Mouse (Mus musculus): ENCODE data around the gene Rfpl4b. TPM values are rescaled to one million over a fixed set of nuclear protein-coding genes. Genes with fewer than 3 reads are reported as not detected.
"Not testable (repeated sequence)": the region's sequence is repeated elsewhere in the genome, so short reads cannot be mapped to it uniquely, and the experiment has no call there.

The Rfpl4b gene
- not detected for total RNA-seq (2022)

GRCm38 (mm10) chr10:38821679-38822078 is at the start of gene Rfpl4b:
Gene Rfpl4b (minus strand): TSS chr10:38821779.
- no peak for DNase-seq

GRCm38 (mm10) chr10:38855186-38855585 is 33.6 kb upstream of the Rfpl4b start:
- DNase-seq = no peak

DNA sequence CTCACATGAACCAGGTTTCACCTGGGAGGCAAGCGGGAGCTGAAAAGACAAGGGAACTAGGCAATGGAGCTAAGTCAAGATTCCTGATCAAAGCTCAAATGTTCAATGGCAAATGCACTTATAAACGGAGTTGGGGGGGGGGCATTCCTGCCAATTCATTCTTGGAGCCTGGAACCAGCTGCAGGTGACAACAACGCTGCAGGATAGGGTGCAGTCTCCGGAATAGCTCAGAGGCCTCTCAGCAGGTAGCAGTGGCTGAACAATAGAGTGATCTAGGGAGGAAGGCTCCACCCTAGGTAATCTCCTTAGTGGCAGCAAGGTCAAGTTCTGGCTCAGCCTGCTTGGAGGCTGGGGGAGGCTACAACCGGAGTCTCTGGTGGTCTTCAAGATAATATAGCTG is 28.4 kb upstream of the Rfpl4b start:
- not testable (repeated sequence) for DNase-seq

- peak; percentile 30 for DNase-seq
Measured at GRCm38 (mm10) chr10:38848884-38849499, 27.4 kb upstream of the Rfpl4b start.

GRCm38 (mm10) chr10:38848231-38848630 is 26.7 kb upstream of the Rfpl4b start:
- DNase-seq = no peak

DNA sequence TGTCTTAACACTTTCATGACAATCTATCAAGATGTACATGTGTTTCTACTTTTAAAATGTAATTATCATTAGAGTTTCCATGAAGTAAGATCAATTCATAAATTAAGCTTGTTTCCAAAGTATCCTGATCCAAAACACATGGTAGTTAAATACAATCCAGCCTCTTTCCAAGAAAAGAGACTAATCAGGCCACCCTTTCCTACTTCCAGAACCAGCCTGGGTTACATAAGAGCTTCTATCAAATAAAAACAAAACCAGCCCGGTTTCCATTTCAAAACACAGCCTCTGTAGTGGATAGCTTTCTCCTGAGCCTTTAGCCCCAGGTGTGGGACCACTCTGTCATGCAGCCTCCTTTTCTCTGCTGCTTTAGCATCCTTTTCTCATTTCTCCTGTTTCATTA is 2.2 kb upstream of the Rfpl4b start:
- no peak for DNase-seq

GRCm38 (mm10) chr10:38806056-38806455 is 15.5 kb downstream of the Rfpl4b start:
- DNase-seq = no peak

DNA sequence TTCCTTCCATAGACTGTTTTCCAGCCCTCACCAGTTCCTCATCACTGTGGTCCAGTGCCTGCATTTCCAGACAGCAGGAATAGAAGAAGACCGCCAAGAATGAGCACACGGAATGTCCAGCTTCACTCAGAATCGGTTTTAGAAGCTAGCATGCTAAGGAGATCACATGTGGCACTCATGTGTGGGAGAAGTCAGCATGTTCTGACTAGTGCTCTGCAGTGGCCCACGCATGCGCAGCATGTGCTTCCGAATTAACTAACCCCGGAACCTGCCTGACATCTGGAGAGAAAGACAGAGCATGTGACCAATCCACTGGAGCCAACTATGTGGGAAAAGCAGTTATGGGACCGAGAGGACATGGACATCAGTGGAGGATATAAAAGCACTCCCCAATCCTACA is 17.5 kb downstream of the Rfpl4b start:
- no peak for DNase-seq

DNA sequence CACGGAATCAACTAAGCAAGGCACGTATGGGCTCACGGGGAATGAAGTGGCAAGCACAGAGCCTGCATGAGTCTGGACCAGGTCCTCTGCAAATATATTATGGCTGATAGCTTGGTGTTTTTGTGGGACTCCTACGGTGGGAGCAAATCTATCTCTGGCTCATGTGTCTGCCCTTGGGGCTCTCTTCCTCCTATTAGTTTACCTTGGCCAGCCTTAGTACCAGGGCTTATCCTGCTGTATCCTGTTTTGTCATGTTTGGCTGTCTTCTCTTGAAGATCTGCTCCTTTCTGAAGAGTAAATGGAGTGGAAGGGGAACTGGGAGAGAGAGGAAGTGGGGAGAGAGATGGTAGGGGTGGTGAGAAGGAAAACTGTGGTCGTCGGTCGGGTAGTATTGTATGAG is 18.3 kb downstream of the Rfpl4b start:
- DNase-seq = no peak

DNA sequence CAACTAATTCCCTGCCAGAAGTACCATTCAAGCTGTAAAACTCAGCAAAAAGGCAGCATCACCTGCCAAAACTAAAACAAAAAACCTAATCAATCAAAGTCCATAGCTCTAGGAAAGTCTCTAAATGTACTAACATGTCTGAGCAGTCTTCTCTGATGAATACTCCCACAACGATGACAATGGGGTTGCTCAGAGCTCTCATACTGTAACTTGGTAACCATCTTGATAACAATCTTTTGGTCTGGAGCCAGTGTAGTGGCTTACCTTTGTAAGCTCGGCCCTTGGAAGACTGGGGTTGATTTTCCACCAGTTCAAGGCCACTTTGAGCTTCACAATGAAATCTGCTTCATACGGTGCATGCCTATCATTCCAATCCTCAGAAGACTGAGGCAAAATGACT is 33.0 kb downstream of the Rfpl4b start:
- DNase-seq = no peak

Other genes with a start within 250 kb of the Rfpl4b start
- 10 to 100 TPM; 23.3 to 76.8 (median 55.6) TPM for gene Lama4, start 143.7 kb upstream of the Rfpl4b start, total RNA-seq (2022)